ENCODE assay signal across 9 mouse cellular contexts in the genomic region with DNA sequence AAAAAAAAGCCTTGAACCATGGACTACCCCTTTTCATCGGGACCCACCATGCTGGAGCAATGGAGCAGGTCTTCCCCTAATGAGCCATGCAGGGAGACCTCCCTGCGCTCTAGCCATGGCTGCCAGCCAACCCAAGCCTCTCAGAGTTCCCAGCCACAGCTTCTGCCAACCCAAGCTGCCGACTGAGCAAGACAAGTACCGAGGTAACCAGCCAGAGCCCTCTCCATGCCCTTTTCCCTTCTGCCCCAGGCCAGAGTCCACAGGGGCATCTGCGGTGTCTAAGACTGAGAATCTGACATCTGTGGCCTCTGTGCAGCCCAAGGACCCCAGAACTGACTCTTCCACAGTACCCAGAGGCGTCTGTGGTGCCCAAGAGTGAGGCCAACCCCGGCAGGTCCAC. TPM values are rescaled to one million over a fixed set of nuclear protein-coding genes. Genes with fewer than 3 reads are reported as not detected.
DNase-seq lines count a peak whose midpoint lies in the region; ATAC-seq and TF ChIP-seq lines count a peak whose summit lies in the region.
"Had no signal": no experiment of that assay in that cellular context is flagged by ENCODE, and none has a peak within 500 bp of the region (broad histone marks: within the 10 kb centered on the region; RNA-seq: fewer than 3 reads in every experiment).

No protein-coding gene starts in this region.

- no peaks in the 10 kb centered on the region for H3K4me1 ChIP-seq in kidney, embryonic 15.5 days
- peaks cover 5% of the 10 kb centered on the region; the same call in 1 of the 2 replicates for H3K4me1 ChIP-seq in forebrain, embryonic 15.5 days
- no peaks in the 10 kb centered on the region for H3K4me1 ChIP-seq in lung, postnatal 0 days (ENCODE audit: insufficient read depth, low read depth, low read length)

- no peak for ATAC-seq in kidney, embryonic 15.5 days (replicated peaks; ENCODE audit: low FRiP score)
- 0 out of 2 replicates have a peak, but pooled peaks have one; percentile 23 for ATAC-seq in forebrain, embryonic 15.5 days (replicated peaks)
- no peak for ATAC-seq in lung, postnatal 0 days
- ATAC-seq: midbrain, embryonic 16.5 days had no signal

- peaks cover 23% of the 10 kb centered on the region; the same call in 1 of the 2 replicates for H3K36me3 ChIP-seq in kidney, embryonic 15.5 days
- H3K36me3 ChIP-seq in forebrain, embryonic 15.5 days: no peaks in the 10 kb centered on the region
- H3K36me3 ChIP-seq in lung, postnatal 0 days (ENCODE audit: insufficient read depth, low read length): 0 out of 2 replicates have a peak, but pooled peaks cover 6% of the 10 kb centered on the region

- H3K4me3 ChIP-seq in kidney, embryonic 15.5 days (replicated peaks): no peak overlapping the region
- H3K4me3 ChIP-seq in forebrain, embryonic 15.5 days: no peak overlapping the region
- H3K4me3 ChIP-seq in lung, postnatal 0 days (ENCODE audit: low read depth, low read length): no peak overlapping the region
- H3K4me3 ChIP-seq: heart, embryonic 13.5 days had no signal

- no peak overlapping the region for H3K9ac ChIP-seq in kidney, embryonic 15.5 days
- no peak overlapping the region for H3K9ac ChIP-seq in forebrain, embryonic 15.5 days (replicated peaks)
- H3K9ac ChIP-seq in lung, postnatal 0 days (replicated peaks; ENCODE audit: low read depth): no peak overlapping the region
- H3K9ac ChIP-seq: heart, embryonic 13.5 days had no signal

- no peaks in the 10 kb centered on the region for H3K9me3 ChIP-seq in kidney, embryonic 15.5 days (replicated peaks)
- H3K9me3 ChIP-seq in forebrain, embryonic 15.5 days: no peaks in the 10 kb centered on the region
- H3K9me3 ChIP-seq in lung, postnatal 0 days (ENCODE audit: low read length): no peaks in the 10 kb centered on the region
- H3K9me3 ChIP-seq: heart, embryonic 13.5 days had no signal

- TF ChIP-seq EP300 in lung, postnatal 0 days (IDR thresholded peaks at IDR 0.05): no peak

- no peak overlapping the region for H3K4me2 ChIP-seq in kidney, embryonic 15.5 days
- no peak overlapping the region for H3K4me2 ChIP-seq in forebrain, embryonic 15.5 days (replicated peaks)
- no peak overlapping the region for H3K4me2 ChIP-seq in lung, postnatal 0 days (replicated peaks; ENCODE audit: low read depth, low read length)
- H3K4me2 ChIP-seq: heart, embryonic 13.5 days had no signal

- peak; percentile 90 for DNase-seq in kidney, adult 11 months
- DNase-seq in testis, postnatal 10 days (ENCODE audit: low spot score): peak; percentile 51
- no peak for DNase-seq in testis, postnatal 14 days (ENCODE audit: low spot score)
- no peak for DNase-seq in embryo, embryonic 10 days (ENCODE audit: low spot score)
- DNase-seq in lung, postnatal 0 days (ENCODE audit: low spot score): no peak

- no peak for TF ChIP-seq CTCF in lung, postnatal 0 days (IDR thresholded peaks at IDR 0.05)

- WGBS in kidney, embryonic 15.5 days: 85% methylated on average over 7 of the region's 7 CpGs
- WGBS in forebrain, embryonic 15.5 days: 55% methylated on average over 7 of the region's 7 CpGs
- 68% methylated on average over 7 of the region's 7 CpGs for WGBS in lung, postnatal 0 days

- H3K27ac ChIP-seq in kidney, embryonic 15.5 days: no peak overlapping the region
- no peak overlapping the region for H3K27ac ChIP-seq in forebrain, embryonic 15.5 days (replicated peaks)
- no peak overlapping the region for H3K27ac ChIP-seq in lung, postnatal 0 days (ENCODE audit: low read length)
- H3K27ac ChIP-seq: heart, embryonic 13.5 days had no signal

- H3K27me3 ChIP-seq in kidney, embryonic 15.5 days: no peaks in the 10 kb centered on the region
- no peaks in the 10 kb centered on the region for H3K27me3 ChIP-seq in forebrain, embryonic 15.5 days
- H3K27me3 ChIP-seq in lung, postnatal 0 days (replicated peaks; ENCODE audit: insufficient read depth, low read length): no peaks in the 10 kb centered on the region
- H3K27me3 ChIP-seq: heart, embryonic 13.5 days had no signal

RNA-seq across cellular contexts. Expression of gene Oxsr1, which starts 45.9 kb away (rescaled TPM):
- polyA plus RNA-seq in kidney, embryonic 15.5 days (2015; fragmentation: Nextera tagmentation; extraction: Ambion mirVana): 12.3 and 14.2 TPM in 2 replicates
- 13.8 and 14.1 TPM in 2 replicates for polyA plus RNA-seq in forebrain, embryonic 15.5 days (2015; fragmentation: Nextera tagmentation; extraction: Ambion mirVana)
- 6.6 and 8.0 TPM in 2 replicates for polyA plus RNA-seq in lung, postnatal 0 days (2015; fragmentation: Nextera tagmentation; extraction: Ambion mirVana)

Comparison
In these comparisons a context has a peak if more than half of its experiments do, and no peak if none do; other contexts are left out.
1. DNase-seq: peak in kidney, adult 11 months (single experiment) and testis, postnatal 10 days (single experiment); none in testis, postnatal 14 days (single experiment), embryo, embryonic 10 days (single experiment) and lung, postnatal 0 days (single experiment).